Comparison of ENCODE assay signal across 8 mouse cellular contexts in genomic region chr6:5297321-5298091, GRCm38 (mm10). TPM values are rescaled to one million over a fixed set of nuclear protein-coding genes. Genes with fewer than 3 reads are reported as not detected.
A peak's percentile ranks its signal among the peaks of the same experiment; 100 is the strongest.
DNase-seq lines count a peak whose midpoint lies in the region; ATAC-seq and TF ChIP-seq lines count a peak whose summit lies in the region.

No protein-coding gene starts in this region.

- no peak for TF ChIP-seq CTCF in cerebellum, adult 2 months (IDR thresholded peaks at IDR 0.05; ENCODE audit: borderline replicate concordance, insufficient read depth, low read depth, low read length)
- TF ChIP-seq CTCF in bone marrow macrophage, adult 2 months (IDR thresholded peaks at IDR 0.05; ENCODE audit: low read depth, low read length) = no peak

- peak; percentile 81 for ATAC-seq in forebrain, embryonic 16.5 days
- peak; percentile 79 for ATAC-seq in hindbrain, embryonic 13.5 days (ENCODE audit: low FRiP score)
- ATAC-seq in limb, embryonic 14.5 days (ENCODE audit: low FRiP score, low read depth) = peak; percentile 42; the same call in 1 of the 2 replicates
- ATAC-seq in midbrain, embryonic 15.5 days (replicated peaks) = peak; percentile 61

- 0 out of 2 replicates have a peak overlapping the region, but pooled peaks have one; percentile 4 for H3K27ac ChIP-seq in cerebellum, adult 2 months (ENCODE audit: insufficient read depth, low read length)
- H3K27ac ChIP-seq in bone marrow macrophage, adult 2 months (ENCODE audit: insufficient read depth, low read depth, low read length) = peak overlapping the region; percentile 84
- peak overlapping the region; percentile 63; the same call in 1 of the 2 replicates for H3K27ac ChIP-seq in forebrain, embryonic 16.5 days (ENCODE audit: low read length)
- H3K27ac ChIP-seq in hindbrain, embryonic 13.5 days = peak overlapping the region; percentile 80
- peak overlapping the region; percentile 21 for H3K27ac ChIP-seq in limb, embryonic 14.5 days (replicated peaks; ENCODE audit: low read depth, low read length)
- peak overlapping the region; percentile 67; the same call in 1 of the 2 replicates for H3K27ac ChIP-seq in midbrain, embryonic 15.5 days

- peak in 1 of 2 experiments; percentile 6 for DNase-seq in cerebellum, adult 2 months
- no peak for DNase-seq in cerebellum, adult 18-20 months
- DNase-seq in limb, embryonic 14.5 days (ENCODE audit: low spot score) = peak; percentile 71
- DNase-seq in spleen, postnatal 4 days (ENCODE audit: low spot score in 2 of 2) = peak; percentile 76 to 83

- H3K9ac ChIP-seq in forebrain, embryonic 16.5 days (replicated peaks; ENCODE audit: low read depth, low read length) = peak overlapping the region; percentile 70
- H3K9ac ChIP-seq in hindbrain, embryonic 13.5 days = peak overlapping the region; percentile 76
- peak overlapping the region; percentile 75 for H3K9ac ChIP-seq in limb, embryonic 14.5 days (ENCODE audit: low read depth, low read length, severe bottlenecking)
- peak overlapping the region; percentile 43; the same call in 1 of the 2 replicates for H3K9ac ChIP-seq in midbrain, embryonic 15.5 days

- H3K4me3 ChIP-seq in cerebellum, adult 2 months (replicated peaks; ENCODE audit: insufficient read depth, low read depth, low read length) = peak overlapping the region; percentile 59
- peak overlapping the region; percentile 92 for H3K4me3 ChIP-seq in bone marrow macrophage, adult 2 months (ENCODE audit: insufficient read depth, low read length)
- H3K4me3 ChIP-seq in forebrain, embryonic 16.5 days (replicated peaks; ENCODE audit: low read length) = peak overlapping the region; percentile 71
- peak overlapping the region; percentile 60 for H3K4me3 ChIP-seq in hindbrain, embryonic 13.5 days
- peak overlapping the region; percentile 66 for H3K4me3 ChIP-seq in limb, embryonic 14.5 days (replicated peaks; ENCODE audit: low read length)
- peak overlapping the region; percentile 56 for H3K4me3 ChIP-seq in midbrain, embryonic 15.5 days

- no peak for TF ChIP-seq POLR2A in cerebellum, adult 2 months (IDR thresholded peaks at IDR 0.05; ENCODE audit: borderline replicate concordance, insufficient read depth, low read length)
- no peak for TF ChIP-seq POLR2A in bone marrow macrophage, adult 2 months (IDR thresholded peaks at IDR 0.05; ENCODE audit: borderline replicate concordance, low read depth, low read length)
- no peak for TF ChIP-seq POLR2A in limb, embryonic 14.5 days (IDR thresholded peaks at IDR 0.05; ENCODE audit: borderline replicate concordance, extremely low read depth, insufficient read depth, insufficient read length)

- peaks cover 3% of the 10 kb centered on the region; the same call in 1 of the 2 replicates for H3K27me3 ChIP-seq in cerebellum, adult 2 months (ENCODE audit: control insufficient read depth, insufficient read depth, low read length)
- H3K27me3 ChIP-seq in forebrain, embryonic 16.5 days (replicated peaks; ENCODE audit: control insufficient read depth, insufficient read depth, low read length) = peaks cover 2% of the 10 kb centered on the region; the same call in 1 of the 2 replicates
- H3K27me3 ChIP-seq in hindbrain, embryonic 13.5 days = peaks cover 7% of the 10 kb centered on the region; the same call in 1 of the 2 replicates
- no peaks in the 10 kb centered on the region for H3K27me3 ChIP-seq in limb, embryonic 14.5 days (ENCODE audit: control insufficient read depth, insufficient read depth, low read length)
- H3K27me3 ChIP-seq in midbrain, embryonic 15.5 days (replicated peaks) = 0 out of 2 replicates have a peak, but pooled peaks cover 5% of the 10 kb centered on the region

- H3K4me1 ChIP-seq in cerebellum, adult 2 months (ENCODE audit: control insufficient read depth, insufficient read depth, low read length) = no peaks in the 10 kb centered on the region; the same call in 1 of the 2 replicates
- H3K4me1 ChIP-seq in bone marrow macrophage, adult 2 months (ENCODE audit: control insufficient read depth, insufficient read depth, low read length) = peaks cover 19% of the 10 kb centered on the region
- peaks cover 15% of the 10 kb centered on the region for H3K4me1 ChIP-seq in forebrain, embryonic 16.5 days (replicated peaks; ENCODE audit: control insufficient read depth, insufficient read depth, low read length)
- peaks cover 16% of the 10 kb centered on the region for H3K4me1 ChIP-seq in hindbrain, embryonic 13.5 days (replicated peaks)
- H3K4me1 ChIP-seq in limb, embryonic 14.5 days (ENCODE audit: control insufficient read depth, insufficient read depth, low read length) = no peaks in the 10 kb centered on the region
- H3K4me1 ChIP-seq in midbrain, embryonic 15.5 days = peaks cover 11% of the 10 kb centered on the region; the same call in 1 of the 2 replicates

- no peaks in the 10 kb centered on the region for H3K9me3 ChIP-seq in forebrain, embryonic 16.5 days (ENCODE audit: control insufficient read depth, low read length)
- H3K9me3 ChIP-seq in hindbrain, embryonic 13.5 days = no peaks in the 10 kb centered on the region
- H3K9me3 ChIP-seq in limb, embryonic 14.5 days (ENCODE audit: control insufficient read depth, low read length) = no peaks in the 10 kb centered on the region
- H3K9me3 ChIP-seq in midbrain, embryonic 15.5 days = no peaks in the 10 kb centered on the region

- H3K36me3 ChIP-seq in forebrain, embryonic 16.5 days (ENCODE audit: control insufficient read depth, insufficient read depth) = no peaks in the 10 kb centered on the region
- no peaks in the 10 kb centered on the region for H3K36me3 ChIP-seq in hindbrain, embryonic 13.5 days
- no peaks in the 10 kb centered on the region for H3K36me3 ChIP-seq in limb, embryonic 14.5 days (ENCODE audit: control insufficient read depth, insufficient read depth, low read length)
- H3K36me3 ChIP-seq in midbrain, embryonic 15.5 days (replicated peaks) = no peaks in the 10 kb centered on the region

- 2% methylated on average over 24 of the region's 25 CpGs for WGBS in cerebellum, adult 2 months
- 1% methylated on average over 24 of the region's 25 CpGs for WGBS in forebrain, embryonic 16.5 days
- 5% methylated on average over 23 of the region's 25 CpGs for whole genome bisulfite sequencing in hindbrain, embryonic 13.5 days
- 2% methylated on average over 24 of the region's 25 CpGs for WGBS in limb, embryonic 14.5 days
- 5% methylated on average over 25 of the region's 25 CpGs for WGBS in midbrain, embryonic 15.5 days

- H3K4me2 ChIP-seq in forebrain, embryonic 16.5 days (ENCODE audit: low read length) = peak overlapping the region; percentile 97
- peak overlapping the region; percentile 92 for H3K4me2 ChIP-seq in hindbrain, embryonic 13.5 days
- peak overlapping the region; percentile 58 for H3K4me2 ChIP-seq in limb, embryonic 14.5 days (replicated peaks; ENCODE audit: low read depth, low read length, severe bottlenecking)
- peak overlapping the region; percentile 97 for H3K4me2 ChIP-seq in midbrain, embryonic 15.5 days

RNA-seq across cellular contexts. Expression of gene Pon2, which starts 0.7 kb away (rescaled TPM):
- polyA plus RNA-seq in cerebellum, adult 2 months (2012; rRNA removed) = 32.7 and 43.4 TPM in 2 replicates
- polyA plus RNA-seq in bone marrow macrophage, adult 2 months (2012; ENCODE audit: insufficient read depth, insufficient read length, missing spikeins) = 101 and 107 TPM in 2 replicates
- 22.1 and 23.4 TPM in 2 replicates for polyA plus RNA-seq in forebrain, embryonic 16.5 days (2015; fragmentation: Nextera tagmentation; extraction: Ambion mirVana)
- polyA plus RNA-seq in hindbrain, embryonic 13.5 days (2015; fragmentation: Nextera tagmentation; extraction: Ambion mirVana) = 33.2 and 33.6 TPM in 2 replicates
- polyA plus RNA-seq in limb, embryonic 14.5 days (2012; rRNA removed) = 20.5 and 21.1 TPM in 2 replicates
- polyA plus RNA-seq in limb, embryonic 14.5 days (2014; fragmentation: Nextera tagmentation; extraction: Ambion mirVana) = 27.0 and 28.4 TPM in 2 replicates
- polyA plus RNA-seq in midbrain, embryonic 15.5 days (2015; fragmentation: Nextera tagmentation; extraction: Ambion mirVana) = 23.0 and 23.8 TPM in 2 replicates

RNA-seq across cellular contexts. Expression of gene Pon3, which starts 41.4 kb away (rescaled TPM):
- polyA plus RNA-seq in cerebellum, adult 2 months (2012; rRNA removed) = 1.7 and 2.4 TPM in 2 replicates
- polyA plus RNA-seq in bone marrow macrophage, adult 2 months (2012; ENCODE audit: insufficient read depth, insufficient read length, missing spikeins) = 40.1 and 41.0 TPM in 2 replicates
- polyA plus RNA-seq in forebrain, embryonic 16.5 days (2015; fragmentation: Nextera tagmentation; extraction: Ambion mirVana) = 2.6 and 3.5 TPM in 2 replicates
- polyA plus RNA-seq in hindbrain, embryonic 13.5 days (2015; fragmentation: Nextera tagmentation; extraction: Ambion mirVana) = 6.3 and 7.2 TPM in 2 replicates
- polyA plus RNA-seq in limb, embryonic 14.5 days (2012; rRNA removed) = 6.8 and 7.2 TPM in 2 replicates
- 7.3 and 7.4 TPM in 2 replicates for polyA plus RNA-seq in limb, embryonic 14.5 days (2014; fragmentation: Nextera tagmentation; extraction: Ambion mirVana)
- polyA plus RNA-seq in midbrain, embryonic 15.5 days (2015; fragmentation: Nextera tagmentation; extraction: Ambion mirVana) = 4.6 TPM in 2 replicates

Comparison
In these comparisons a context has a peak if more than half of its experiments do, and no peak if none do; other contexts are left out.
1. DNase-seq: peak in limb, embryonic 14.5 days (single experiment) and spleen, postnatal 4 days (2 of 2); none in cerebellum, adult 18-20 months (0 of 2).
2. H3K27ac ChIP-seq: peak in every context shown above with its lines; median percentile 84 in bone marrow macrophage, adult 2 months; 80 in hindbrain, embryonic 13.5 days; 67 in midbrain, embryonic 15.5 days; 63 in forebrain, embryonic 16.5 days; 21 in limb, embryonic 14.5 days; 4 in cerebellum, adult 2 months.
3. Peak in every context shown above with its lines, with median percentiles within 50 percentile points of each other: H3K4me3 ChIP-seq, ATAC-seq, H3K4me2 ChIP-seq and H3K9ac ChIP-seq.